Mouse (Mus musculus) embryonic facial prominence, embryonic 11.5 days (tissue): Measurements from ENCODE around the gene Pacsin2. TPM values are rescaled to one million over a fixed set of nuclear protein-coding genes. Genes with fewer than 3 reads are reported as not detected.

ENCODE experiments used
- ATAC-seq: fragments of 200-750 bp; cut with Nextera tagmentation; replicated peaks from 2 replicates; pipeline ENCODE4 v1.8.0; 2017; ENCODE audit warnings: low read depth; ENCODE audit not compliant: insufficient number of reproducible peaks, low FRiP score, low TSS enrichment
- DNase-seq: peaks from one replicate; pipeline ENCODE4 v3.0.0-alpha.2; 2015; ENCODE audit warnings: low spot score
- H3K27ac ChIP-seq: fragments of 300-500 bp; sonication (generic); replicated peaks from 2 replicates; pipeline ENCODE4 v1.5.1; 2014; ENCODE audit warnings: mild to moderate bottlenecking, low read depth, low read length, control low read depth
- H3K27me3 ChIP-seq: fragments of 300-500 bp; sonication (generic); 2 replicates; pipeline ENCODE4 v1.6.1; 2014; ENCODE audit warnings: mild to moderate bottlenecking, low read length, moderate library complexity, mixed read lengths; ENCODE audit not compliant: control insufficient read depth, insufficient read depth
- H3K36me3 ChIP-seq: fragments of 300-500 bp; sonication (generic); replicated peaks from 2 replicates; pipeline ENCODE4 v1.6.1; 2014; ENCODE audit warnings: low read depth, mild to moderate bottlenecking, low read length, moderate library complexity, mixed read lengths; ENCODE audit not compliant: control insufficient read depth, insufficient read depth
- H3K4me1 ChIP-seq: fragments of 300-500 bp; sonication (generic); 2 replicates; pipeline ENCODE4 v1.6.1; 2014; ENCODE audit warnings: low read length, mixed read lengths; ENCODE audit not compliant: control insufficient read depth, insufficient read depth
- H3K4me2 ChIP-seq: fragments of 300-500 bp; sonication (generic); 2 replicates; pipeline ENCODE4 v1.6.1; 2014; ENCODE audit warnings: low read depth, mild to moderate bottlenecking, control low read depth, low read length, moderate library complexity
- H3K4me3 ChIP-seq: fragments of 300-500 bp; sonication (generic); 2 replicates; pipeline ENCODE4 v1.5.1; 2014; ENCODE audit warnings: low read depth, low read length, control low read depth
- H3K9ac ChIP-seq: fragments of 300-500 bp; sonication (generic); replicated peaks from 2 replicates; pipeline ENCODE4 v1.6.1; 2014; ENCODE audit warnings: mild to moderate bottlenecking, control low read depth, low read length
- H3K9me3 ChIP-seq: fragments of 300-500 bp; sonication (generic); replicated peaks from 2 replicates; pipeline ENCODE4 v1.6.1; 2016; ENCODE audit warnings: mild to moderate bottlenecking, low read length, inconsistent platforms, mixed read lengths; ENCODE audit not compliant: control insufficient read depth
- WGBS: fragments of 180-500 bp; shearing (Covaris S2); extraction: QIAGEN DNeasy Blood & Tissue Kit; methylation state at CpG from one replicate; pipeline ENCODE4 v1.1.7; 2014; 5-methylcytosine and 5-hydroxymethylcytosine counted together
- polyA plus RNA-seq: library from polyadenylated mRNA; unstranded; fragments of >200 nt; fragmentation: Nextera tagmentation; extraction: Ambion mirVana; gene quantifications from 2 replicates; pipeline ENCODE4 v1.2.1, GENCODE M21; 2014

Pacsin2 gene
- polyA plus RNA-seq, 1 experiment from 2014 or later = 41.9 TPM

GRCm38 (mm10) chr15:83444425-83444824, 20.0 kb downstream of the Pacsin2 start:
- DNase-seq = peak; percentile 26
- no peak; the same call in 1 of the 2 replicates for ATAC-seq
- 52% methylated on average over 6 of the region's 6 CpGs for WGBS

GRCm38 (mm10) chr15:83442495-83443037, 21.8 kb downstream of the Pacsin2 start:
- no peaks in the 10 kb centered on the region for H3K36me3 ChIP-seq
- ATAC-seq (no peak), DNase-seq (no peak)
- no peak overlapping the region for H3K4me2 ChIP-seq
- no peak overlapping the region for H3K9ac ChIP-seq
- 90% methylated on average over 4 of the region's 4 CpGs for WGBS
- H3K27ac ChIP-seq = no peak overlapping the region
- H3K27me3 ChIP-seq = no peaks in the 10 kb centered on the region
- no peaks in the 10 kb centered on the region for H3K9me3 ChIP-seq
- H3K4me3 ChIP-seq = no peak overlapping the region
- no peaks in the 10 kb centered on the region for H3K4me1 ChIP-seq

More at GRCm38 (mm10) chr15:83444425-83444824, 20.0 kb downstream of the Pacsin2 start:
- Histone ChIP-seq H3K4me1 (no peaks in the 10 kb centered on the region), H3K27me3 (no peaks in the 10 kb centered on the region), H3K36me3 (no peaks in the 10 kb centered on the region), H3K4me2 (no peak overlapping the region), H3K27ac (no peak overlapping the region), H3K9ac (no peak overlapping the region), H3K4me3 (no peak overlapping the region), H3K9me3 (no peaks in the 10 kb centered on the region)

- Histone ChIP-seq H3K9ac (no peak overlapping the region), H3K4me2 (no peak overlapping the region), H3K27me3 (no peaks in the 10 kb centered on the region), H3K4me1 (no peaks in the 10 kb centered on the region), H3K4me3 (no peak overlapping the region), H3K9me3 (no peaks in the 10 kb centered on the region), H3K36me3 (no peaks in the 10 kb centered on the region), H3K27ac (no peak overlapping the region)
- WGBS = 56% methylated on average over 5 of the region's 5 CpGs
- ATAC-seq (no peak), DNase-seq (peak; percentile 20)
Observed at GRCm38 (mm10) chr15:83440726-83441125, 23.7 kb downstream of the Pacsin2 start.

- H3K4me3 ChIP-seq = no peak overlapping the region
- ATAC-seq (no peak), DNase-seq (no peak)
- no peaks in the 10 kb centered on the region for H3K36me3 ChIP-seq
- H3K4me1 ChIP-seq = no peaks in the 10 kb centered on the region
- H3K27ac ChIP-seq = no peak overlapping the region
- no peaks in the 10 kb centered on the region for H3K9me3 ChIP-seq
- H3K27me3 ChIP-seq = no peaks in the 10 kb centered on the region
- WGBS = 89% methylated on average over 9 of the region's 9 CpGs
- no peak overlapping the region for H3K4me2 ChIP-seq
- no peak overlapping the region for H3K9ac ChIP-seq
Observed at GRCm38 (mm10) chr15:83436541-83436940, 27.9 kb downstream of the Pacsin2 start.

GRCm38 (mm10) chr15:83435324-83436090, 28.9 kb downstream of the Pacsin2 start:
- H3K4me3 ChIP-seq = no peak overlapping the region
- DNase-seq = no peak
- H3K4me2 ChIP-seq = no peak overlapping the region
- no peak overlapping the region for H3K9ac ChIP-seq
- no peaks in the 10 kb centered on the region for H3K4me1 ChIP-seq
- WGBS = 81% methylated on average over 8 of the region's 8 CpGs
- no peak for ATAC-seq
- no peaks in the 10 kb centered on the region for H3K27me3 ChIP-seq
- H3K9me3 ChIP-seq = no peaks in the 10 kb centered on the region
- H3K27ac ChIP-seq = no peak overlapping the region
- H3K36me3 ChIP-seq = no peaks in the 10 kb centered on the region

- Histone ChIP-seq H3K4me3 (no peak overlapping the region), H3K9ac (no peak overlapping the region), H3K9me3 (no peaks in the 10 kb centered on the region), H3K4me1 (no peaks in the 10 kb centered on the region), H3K27ac (no peak overlapping the region), H3K36me3 (no peaks in the 10 kb centered on the region), H3K27me3 (no peaks in the 10 kb centered on the region), H3K4me2 (no peak overlapping the region)
- DNase-seq = no peak
- ATAC-seq = no peak
- 80% methylated on average over 4 of the region's 4 CpGs for WGBS
Observed at GRCm38 (mm10) chr15:83434692-83435091, 29.7 kb downstream of the Pacsin2 start.

GRCm38 (mm10) chr15:83433344-83433743, 31.1 kb downstream of the Pacsin2 start:
- no peak for ATAC-seq
- no peak overlapping the region for H3K4me3 ChIP-seq
- H3K27me3 ChIP-seq = no peaks in the 10 kb centered on the region

More at GRCm38 (mm10) chr15:83433344-83433743, 31.1 kb downstream of the Pacsin2 start:
- Histone ChIP-seq H3K36me3 (no peaks in the 10 kb centered on the region), H3K4me2 (no peak overlapping the region), H3K4me1 (no peaks in the 10 kb centered on the region), H3K9me3 (no peaks in the 10 kb centered on the region), H3K9ac (no peak overlapping the region), H3K27ac (no peak overlapping the region)
- no peak for DNase-seq
- 86% methylated on average over 2 of the region's 2 CpGs for WGBS
